Mouse (Mus musculus): ENCODE results near the gene Aplf.
"Not testable (repeated sequence)": the region's sequence is repeated elsewhere in the genome, so short reads cannot be mapped to it uniquely, and the experiment has no call there.

The Aplf gene

DNA sequence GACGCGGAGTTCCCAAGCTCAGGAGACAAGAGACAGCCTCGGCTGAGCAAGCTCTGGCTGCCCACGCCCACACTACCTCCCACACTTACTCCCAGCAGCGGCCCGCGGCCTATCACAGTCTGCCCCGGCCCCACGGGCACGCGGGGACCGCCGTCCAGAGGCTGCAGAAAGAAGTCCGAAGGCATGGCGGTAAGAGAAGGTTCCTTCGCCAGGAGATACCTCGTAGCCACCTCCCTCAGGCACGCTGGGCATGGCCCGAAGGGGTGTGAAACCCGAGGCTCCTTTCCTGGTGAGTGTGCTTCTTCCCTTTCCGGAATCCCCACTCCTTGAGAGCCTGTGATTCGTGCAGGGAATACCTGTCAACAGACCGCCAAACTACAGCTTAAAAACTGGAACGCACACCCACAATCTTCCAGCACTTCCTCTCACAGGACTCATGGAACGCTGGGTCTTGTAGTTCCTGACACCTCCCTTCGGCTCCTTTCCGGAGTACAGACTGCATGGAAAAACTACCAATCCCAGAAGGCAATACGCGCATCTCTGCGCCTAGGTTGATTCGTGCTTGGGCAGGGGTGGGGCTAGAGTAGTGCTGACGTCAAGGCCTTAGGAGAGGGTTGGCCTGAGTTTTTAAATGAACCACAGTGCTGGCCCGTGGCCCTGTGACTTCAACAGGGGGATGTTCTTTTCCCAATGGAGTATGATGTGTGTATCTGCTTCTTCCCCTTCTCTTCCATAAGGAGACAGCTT, at the start of gene Aplf:
Aplf (minus strand) TSS at position 423 of the 747 bp plus-strand sequence.
- peak; percentile 91 to 94 for DNase-seq

DNA sequence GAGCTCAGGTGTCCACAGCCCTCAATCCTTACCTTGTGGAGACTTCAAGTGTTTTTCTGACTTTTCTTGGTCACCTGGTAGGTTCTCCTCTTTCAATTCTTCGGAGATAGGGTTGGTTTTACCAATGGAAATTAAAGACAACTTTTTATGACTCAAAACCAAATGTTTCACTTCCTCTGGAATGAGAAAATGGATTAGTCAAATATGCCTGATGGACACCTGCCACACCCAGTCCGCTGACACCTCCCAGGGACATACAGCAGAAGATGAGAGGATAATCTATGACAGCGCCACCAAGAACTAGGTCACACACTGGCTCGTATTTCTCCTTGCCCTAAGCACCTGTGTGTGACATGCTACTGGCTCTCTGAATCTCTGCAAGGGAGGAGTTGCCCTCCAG, 42.1 kb upstream of the Aplf start:
- no peak for DNase-seq

DNA sequence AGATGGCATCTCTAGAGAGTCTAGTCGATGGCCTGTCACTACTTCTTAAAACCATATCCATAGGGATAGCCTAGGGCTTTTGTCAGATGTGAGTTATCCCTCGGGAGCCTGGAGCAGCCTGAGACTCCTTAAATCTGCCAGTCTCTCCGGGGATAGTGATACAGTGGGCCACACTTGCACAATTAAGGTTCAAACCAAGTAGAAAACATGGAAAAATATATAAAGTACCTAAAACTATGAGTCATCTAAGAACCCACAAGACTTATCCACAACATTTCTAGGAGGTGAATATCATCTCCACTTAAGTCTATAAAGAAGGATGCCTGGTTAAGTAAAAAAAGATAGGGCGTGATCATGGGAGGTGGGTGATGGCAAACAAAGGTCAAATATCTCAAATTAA, 40.3 kb upstream of the Aplf start:
- DNase-seq: no peak

DNA sequence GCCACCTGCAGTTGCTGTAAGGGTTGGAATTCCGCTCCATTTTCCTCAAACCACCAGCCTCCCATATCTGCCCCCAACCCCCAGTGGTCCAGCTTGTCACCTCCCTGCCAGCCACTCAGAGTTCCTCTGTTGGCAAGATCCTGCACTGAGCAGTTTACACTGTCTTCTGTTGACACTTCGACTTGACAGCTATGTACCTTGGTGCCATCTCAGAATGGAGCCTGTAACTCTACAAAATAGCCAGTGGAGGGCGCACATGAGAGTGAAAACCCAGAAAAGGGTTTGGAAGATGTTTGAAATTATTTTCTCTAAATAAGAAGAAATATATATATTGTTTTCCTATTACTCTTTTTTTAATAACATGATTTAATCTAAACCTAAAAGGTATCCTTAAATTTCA, 34.3 kb upstream of the Aplf start:
- DNase-seq: peak; percentile 22 to 33

DNA sequence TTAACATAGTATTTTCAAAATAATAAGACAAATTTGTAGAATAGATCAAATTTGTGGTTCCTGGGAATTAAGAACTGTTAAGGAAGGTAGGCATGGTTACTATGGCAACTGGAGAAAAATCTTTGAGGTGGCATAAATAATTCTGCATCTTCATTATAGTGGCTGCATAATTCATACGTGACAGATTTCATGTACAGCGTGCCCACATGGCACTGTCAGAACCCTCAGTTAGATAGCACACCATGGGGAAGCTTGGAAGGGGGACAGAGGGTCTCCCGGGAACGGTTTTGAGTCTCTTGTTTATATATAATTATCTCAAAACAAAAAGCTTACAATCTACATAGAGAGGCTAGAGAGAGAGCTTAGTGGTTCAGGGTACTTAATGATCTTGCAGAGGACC, 24.6 kb upstream of the Aplf start:
- no peak for DNase-seq

DNA sequence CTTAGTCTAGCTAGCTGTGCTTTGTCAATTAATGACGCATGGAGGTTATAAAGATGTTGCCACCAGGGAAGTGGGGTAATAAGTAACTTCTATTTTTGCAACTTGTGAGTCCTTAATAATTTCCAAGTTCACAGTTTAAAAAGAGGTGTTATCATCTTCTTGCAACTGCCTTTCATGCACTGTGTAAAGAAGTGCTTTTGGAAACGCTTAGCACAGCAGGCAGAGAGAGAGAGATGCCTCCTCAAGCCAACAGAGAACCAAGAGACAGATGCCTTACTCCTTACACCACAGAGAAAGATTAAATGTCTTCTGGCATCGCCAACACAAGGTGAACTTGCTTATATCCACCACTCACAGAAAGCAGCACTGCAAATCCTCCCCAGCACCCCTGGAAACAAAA, 24.0 kb upstream of the Aplf start:
- DNase-seq: no peak

DNA sequence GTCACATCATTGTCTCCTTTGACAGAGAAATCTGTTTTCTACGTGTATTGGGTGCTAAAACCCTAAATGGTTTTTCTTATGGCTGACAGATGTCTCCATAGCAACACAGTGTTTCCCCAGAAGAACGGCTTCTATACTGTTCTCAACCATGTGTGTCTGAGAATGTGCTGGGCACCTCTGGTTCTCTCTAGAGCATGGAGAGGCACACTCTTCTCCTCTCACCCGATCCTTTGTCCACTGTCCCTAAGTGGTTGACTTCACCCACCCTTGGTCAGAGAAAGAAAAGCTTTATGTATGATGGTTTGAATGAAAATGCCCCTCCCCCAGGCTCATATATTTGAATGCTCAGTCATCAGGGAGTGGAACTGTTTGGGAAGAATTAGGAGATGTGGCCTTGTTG, 8.4 kb upstream of the Aplf start:
- no peak for DNase-seq

DNA sequence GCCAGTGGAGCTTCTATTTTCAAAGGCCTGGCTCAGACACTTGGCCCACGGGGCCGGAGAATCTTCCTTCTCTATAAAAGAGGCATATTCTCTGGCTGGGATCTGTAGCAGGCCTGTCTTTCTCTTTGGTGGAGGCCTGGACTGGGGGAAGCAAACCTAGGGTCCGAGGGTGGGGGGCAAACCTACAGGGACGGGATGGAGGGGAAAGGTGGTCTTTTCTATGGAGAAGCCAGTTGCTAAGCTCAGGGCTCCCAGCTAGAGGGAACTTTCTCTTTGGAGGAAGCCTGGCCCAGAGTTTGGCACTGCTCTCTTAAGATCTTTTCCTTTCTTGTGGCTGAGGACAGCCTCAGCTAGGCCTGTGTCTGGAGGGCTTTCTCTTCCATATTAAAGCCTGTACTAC, 668 bp upstream of the Aplf start:
- DNase-seq: no peak

DNA sequence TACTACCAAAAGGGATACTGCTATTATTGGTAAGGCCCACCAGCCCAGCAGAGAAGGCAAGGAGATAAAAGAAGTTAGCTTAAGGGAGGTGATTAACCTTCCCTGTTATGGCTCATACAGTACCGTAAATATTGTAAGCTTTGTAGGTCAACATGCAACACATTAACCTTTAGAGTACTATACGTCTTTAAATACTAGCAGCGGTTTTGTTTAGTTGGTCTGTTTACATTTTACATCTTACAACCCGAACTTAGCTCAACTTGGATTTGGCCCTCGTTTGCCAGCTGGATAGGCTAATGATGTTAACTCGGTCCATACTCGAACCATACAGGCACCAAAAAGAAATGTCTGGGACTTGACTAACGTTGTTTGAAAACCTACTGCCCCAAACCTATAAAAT, 640 bp downstream of the Aplf start:
- DNase-seq: no peak

DNA sequence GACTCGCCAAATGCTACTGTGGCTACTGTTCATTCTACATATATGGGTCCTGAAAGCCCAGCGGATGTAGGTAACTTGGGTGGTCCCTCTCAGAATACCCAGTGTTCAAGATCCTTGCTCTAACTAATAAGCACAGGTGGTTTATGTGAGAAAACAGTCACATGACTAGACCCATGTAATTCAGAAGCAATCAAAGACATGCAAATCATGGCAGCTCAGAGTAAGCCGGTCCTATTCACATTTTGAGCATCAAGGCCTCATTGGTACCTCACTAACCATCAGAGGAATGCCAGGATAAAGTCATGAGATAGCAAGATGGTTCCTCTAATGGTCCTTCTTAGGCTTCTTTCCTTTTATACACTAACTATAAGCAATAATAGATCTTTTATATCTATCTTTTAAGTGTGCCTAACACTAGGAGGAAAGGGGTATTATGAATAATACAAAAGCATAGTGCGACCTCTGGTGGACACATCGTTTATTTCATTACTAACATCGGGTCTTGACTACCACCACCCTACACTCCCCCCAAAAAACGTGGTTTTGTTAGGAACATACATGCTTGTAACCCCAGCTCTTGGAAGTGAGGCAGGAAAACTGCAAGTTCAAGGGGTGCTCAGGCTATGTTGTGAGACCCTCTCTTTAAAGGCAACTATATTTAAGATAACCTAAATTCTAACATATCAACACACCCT, 2.0 kb downstream of the Aplf start:
- DNase-seq: peak; percentile 81 to 90

DNA sequence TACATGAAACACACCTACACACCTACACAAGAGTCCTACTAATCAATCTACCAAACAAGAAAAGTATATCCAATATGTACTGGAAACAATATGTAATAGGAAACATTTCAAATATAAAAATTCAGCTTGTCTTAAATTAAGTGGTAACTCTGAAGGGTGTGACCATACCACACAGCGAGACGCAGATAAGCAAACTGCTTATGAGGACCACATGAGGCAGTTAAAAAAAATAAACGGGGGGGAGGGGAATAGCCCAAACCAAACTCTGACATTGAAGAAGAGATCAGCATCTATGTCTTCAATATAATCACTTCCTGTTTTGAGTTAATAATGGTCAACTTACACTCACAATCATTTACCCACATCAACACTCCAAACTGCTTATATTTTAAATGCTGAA, 3.3 kb downstream of the Aplf start:
- DNase-seq: no peak

DNA sequence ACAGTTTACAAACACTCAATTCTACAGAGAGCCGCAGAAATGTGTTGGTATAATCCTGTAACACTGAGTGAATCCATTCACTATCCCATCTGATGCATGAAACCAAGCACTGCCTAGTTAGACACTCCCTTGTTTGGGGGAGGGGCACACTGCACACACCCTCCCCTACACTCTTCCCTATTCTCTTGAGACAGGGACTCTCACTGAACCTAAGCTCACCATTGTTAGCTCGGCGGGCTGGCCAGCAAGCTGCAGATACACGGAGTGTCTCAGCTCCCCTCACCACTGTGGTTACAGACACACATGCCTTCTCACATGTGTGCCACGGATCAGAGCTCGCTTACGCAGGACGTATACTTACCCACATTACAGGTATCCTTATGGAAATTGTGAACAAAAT, 4.2 kb downstream of the Aplf start:
- no peak for DNase-seq

DNA sequence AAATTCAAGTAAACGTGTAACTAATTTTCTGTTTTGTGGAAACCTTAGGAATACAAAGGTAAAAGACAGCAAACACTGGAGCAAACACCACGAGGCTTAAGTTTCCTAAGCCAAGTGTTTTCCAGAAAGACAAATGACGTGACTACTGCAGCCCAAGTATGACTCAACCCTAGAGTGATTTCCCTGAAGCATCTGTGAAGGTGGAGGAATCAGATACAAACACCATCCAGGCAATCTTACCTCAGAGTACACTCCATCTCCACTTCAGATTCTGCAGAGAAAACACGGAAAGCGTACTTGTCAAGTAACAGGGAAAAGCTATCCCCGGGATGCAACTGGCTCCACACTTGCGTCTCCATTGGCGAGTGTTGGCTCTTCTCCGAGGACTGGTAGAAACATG, 8.5 kb downstream of the Aplf start:
- DNase-seq: no peak

DNA sequence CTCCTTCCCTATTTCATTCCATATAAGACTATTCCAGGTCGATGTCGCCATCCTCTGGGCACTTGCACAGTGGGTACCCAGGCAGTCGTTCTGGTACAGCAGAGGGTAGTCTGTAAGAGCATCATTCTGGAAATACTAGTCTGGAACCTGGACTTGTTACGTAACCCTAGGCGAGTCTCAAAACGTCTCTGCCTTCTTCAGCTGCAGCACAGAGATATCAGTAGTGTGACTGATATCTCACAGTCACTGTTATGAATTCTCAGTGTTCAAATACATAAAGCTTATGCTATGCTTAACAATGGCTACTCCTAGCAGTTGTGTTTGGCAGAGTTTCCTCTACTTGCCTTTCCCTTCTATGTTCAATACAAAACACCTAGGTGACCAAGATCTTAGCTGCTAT, 9.8 kb downstream of the Aplf start:
- DNase-seq: no peak

DNA sequence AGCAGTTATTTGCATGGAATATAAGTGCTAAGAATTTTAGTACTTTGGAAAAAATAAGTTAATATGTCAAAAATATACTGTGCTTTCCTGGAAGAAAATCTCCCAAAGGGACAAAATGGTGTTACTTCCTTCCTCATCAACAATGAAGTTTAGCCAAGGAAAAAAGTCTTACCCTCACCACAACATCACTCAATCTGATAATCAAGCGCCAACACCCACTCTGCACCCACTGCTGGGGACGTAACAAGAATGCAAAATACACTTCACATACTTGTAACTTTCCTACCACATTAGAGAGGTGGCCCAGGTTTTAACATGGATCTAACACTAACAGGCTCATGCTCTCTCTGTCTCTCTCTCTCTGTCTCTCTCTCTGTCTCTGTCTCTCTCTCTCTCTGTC, 10.3 kb downstream of the Aplf start:
- DNase-seq: no peak

DNA sequence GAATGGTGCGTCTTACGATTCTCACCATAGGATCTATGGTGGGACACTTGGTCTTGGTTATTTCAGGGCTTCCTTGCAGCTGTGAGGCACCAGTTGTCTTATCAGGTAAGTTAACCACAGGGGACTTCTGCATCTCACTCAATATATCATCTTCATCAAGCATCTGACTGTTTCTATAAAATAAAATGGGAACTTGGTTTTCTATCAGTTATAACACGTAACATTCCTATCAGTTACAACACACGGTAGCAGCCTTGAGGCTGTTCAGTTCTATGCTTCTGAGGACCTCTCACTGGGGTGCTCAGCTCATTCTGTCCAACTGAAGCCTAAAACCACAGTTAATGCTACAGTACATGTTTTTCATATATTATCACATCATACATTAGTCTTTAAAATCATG, 13.2 kb downstream of the Aplf start:
- no peak for DNase-seq

DNA sequence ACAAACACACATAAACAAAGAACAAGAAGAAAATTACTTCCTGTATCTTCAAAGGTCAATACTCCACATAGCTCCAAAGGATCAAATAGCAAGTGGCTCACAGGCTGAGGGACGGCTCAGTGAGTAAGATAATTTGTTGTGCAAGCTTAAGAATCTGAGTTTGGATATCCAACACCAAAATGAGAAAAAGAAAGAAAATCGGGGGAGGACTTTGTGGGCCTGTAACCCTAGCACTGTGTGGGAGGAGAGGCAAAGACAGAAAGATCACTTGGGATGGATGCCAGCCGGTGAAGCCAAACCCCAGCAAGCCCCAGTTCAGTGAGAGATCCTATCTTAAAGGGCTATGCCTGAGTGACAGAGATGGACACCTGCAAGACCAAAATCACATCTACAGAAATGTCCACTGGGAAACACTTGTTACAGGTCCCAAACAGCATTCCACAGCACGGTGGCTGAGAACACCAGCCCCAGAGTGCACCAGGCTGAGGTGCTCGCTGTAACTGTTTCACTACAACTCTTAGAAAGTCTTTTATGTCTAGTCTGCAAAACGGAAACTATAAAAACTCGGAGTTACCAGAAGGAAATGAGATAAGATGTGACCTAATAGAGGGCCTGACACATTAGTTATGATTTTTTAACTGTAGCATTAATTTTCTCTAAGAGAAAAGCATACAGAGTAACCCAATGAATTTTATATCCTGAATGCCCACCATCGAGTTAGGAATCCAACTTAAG, 17.9 kb downstream of the Aplf start:
- no peak for DNase-seq

DNA sequence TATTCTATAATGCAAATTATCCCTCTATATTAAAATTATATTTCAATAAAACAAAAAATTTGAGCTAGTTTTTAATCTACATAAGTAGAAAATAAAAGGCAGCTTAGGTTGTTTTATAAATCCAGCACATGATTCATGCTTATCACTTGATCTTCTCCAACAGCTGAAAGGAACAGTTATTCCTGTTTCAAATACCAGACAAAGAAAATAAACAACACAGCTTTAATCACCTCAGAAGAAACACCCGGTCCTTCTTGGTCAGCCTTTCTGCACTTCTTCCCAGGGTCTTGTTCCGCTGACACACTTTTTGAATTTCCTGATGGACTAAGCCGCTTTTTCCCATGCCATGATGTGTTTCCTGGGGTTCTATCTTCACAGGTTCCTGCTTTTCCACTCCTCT, 18.5 kb downstream of the Aplf start:
- no peak for DNase-seq

DNA sequence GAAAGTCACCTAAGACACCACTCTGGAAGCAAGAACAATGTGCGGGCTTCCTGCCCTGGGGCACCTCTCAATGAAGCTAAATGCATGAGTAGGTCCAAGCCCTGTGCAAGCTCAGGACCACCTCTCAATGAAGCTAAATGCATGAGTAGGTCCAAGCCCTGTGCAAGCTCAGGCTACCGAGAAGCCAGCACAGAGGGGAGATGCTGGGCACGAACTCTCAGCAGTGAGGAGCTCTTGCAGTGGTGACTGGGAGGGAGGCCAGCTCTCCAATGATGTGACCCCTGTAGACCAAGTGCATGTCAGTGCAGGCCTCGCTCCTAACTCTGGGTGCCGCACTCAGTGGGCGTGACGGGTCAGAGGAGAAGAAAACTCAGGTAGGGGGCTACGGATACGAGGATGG, 19.3 kb downstream of the Aplf start:
- no peak for DNase-seq

DNA sequence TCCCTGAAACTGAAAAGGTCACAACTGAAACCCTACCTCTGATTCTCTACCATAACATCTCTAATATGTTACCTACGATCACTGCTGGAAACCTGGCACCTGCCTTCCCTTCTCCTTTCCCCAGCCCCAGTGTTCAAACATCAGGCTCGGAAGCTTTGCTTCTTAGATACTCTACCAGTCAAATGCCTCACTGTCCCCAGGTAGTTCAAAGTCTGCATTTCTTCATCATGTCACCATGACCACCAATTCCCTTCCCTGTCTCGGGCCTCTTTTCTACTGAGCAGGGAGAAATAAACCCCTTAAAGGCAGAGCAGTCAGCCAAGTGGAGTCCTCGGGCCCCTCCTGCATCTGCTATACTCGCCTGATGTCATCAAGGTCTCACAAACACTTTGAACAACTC, 20.2 kb downstream of the Aplf start:
- no peak for DNase-seq

DNA sequence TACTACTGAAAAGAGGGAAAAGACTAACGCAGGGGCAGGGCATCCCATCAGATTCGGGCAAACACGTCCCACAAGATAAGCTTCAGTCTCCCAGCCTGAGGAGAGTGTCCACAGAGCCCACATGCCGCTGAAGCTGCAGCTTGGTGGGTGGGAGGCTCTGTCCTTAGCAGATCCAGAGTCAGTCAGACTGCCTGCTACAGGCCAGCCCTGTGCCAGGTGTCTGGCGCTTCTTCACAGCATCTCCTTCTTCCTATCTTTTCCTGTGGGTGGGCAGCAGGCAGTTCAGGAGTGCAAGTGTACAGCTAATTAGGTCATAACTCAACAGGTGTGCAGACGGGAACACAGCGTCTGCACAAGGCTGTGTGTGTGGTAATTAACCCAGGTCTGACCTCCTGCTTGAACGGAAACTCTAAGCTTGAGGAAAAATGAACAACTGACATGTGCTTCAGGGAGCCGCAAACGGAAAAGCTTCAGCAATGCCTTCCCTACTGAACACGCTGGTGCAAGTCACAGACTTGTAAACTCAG, 33.8 kb downstream of the Aplf start:
- DNase-seq: peak; percentile 23 to 30

DNA sequence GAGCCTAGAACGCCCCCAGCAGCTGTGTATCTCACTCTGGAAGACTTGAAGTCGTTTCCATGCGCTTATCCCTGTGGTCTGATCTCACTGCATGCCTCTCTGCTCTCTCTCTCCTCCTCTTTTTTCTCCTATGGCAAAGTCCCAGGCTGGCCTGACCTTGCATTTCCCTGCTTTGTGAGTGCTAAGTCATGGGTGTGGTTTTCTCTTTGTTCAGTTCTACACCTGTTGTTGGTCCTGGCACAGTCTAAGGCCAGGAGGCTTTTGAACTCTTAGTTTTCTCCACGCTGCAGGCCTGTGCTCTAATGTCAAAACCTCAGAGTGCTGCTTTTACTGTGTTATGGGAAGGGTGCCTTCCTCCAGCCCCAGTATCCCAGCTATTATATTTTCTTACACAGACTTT, 39.8 kb downstream of the Aplf start:
- DNase-seq: no peak

DNA sequence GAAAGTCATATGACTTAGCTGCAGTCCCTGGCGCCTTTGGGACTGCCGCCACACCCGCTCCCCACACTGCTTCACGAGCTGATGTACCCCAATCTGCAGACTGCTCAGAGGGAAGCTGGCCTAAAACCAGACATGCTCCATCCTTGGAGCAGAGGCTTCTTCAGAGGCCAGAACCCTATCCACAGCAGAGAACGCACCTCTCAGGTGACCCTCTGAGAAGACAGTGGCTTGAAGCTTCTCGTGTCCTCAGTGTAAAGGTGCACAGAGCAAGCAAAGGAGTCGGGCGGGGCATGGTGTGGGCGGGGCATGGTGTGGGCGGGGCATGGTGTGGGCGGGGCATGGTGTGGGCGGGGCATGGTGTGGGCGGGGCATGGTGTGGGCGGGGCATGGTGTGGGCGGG, 43.1 kb downstream of the Aplf start:
- DNase-seq: not testable (repeated sequence)

DNA sequence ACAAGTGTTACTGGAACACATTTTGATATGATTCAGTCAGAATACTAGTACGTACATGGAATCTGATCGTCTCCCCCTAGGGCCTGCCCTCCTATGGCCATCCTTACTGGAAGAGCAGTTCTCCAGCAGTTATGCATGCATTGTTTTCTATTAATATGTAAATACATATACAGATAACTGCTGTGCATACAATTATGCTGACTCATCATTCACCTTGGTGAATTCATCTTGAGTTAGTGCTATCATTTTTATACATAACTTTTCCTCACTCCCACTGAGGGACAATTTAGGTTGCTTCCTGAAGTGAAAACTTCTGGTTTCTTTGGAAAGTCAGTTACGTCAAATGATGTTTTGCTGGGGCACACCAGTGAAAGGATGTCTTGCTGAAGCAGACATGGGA, 48.8 kb downstream of the Aplf start:
- DNase-seq: no peak
